Mouse (Mus musculus): Measurements from ENCODE around the gene Mrps27. TPM values are rescaled to one million over a fixed set of nuclear protein-coding genes. Genes with fewer than 3 reads are reported as not detected.

The Mrps27 gene
- polyA plus RNA-seq, 1 experiment from 2014 or later = 38.2 TPM

DNA sequence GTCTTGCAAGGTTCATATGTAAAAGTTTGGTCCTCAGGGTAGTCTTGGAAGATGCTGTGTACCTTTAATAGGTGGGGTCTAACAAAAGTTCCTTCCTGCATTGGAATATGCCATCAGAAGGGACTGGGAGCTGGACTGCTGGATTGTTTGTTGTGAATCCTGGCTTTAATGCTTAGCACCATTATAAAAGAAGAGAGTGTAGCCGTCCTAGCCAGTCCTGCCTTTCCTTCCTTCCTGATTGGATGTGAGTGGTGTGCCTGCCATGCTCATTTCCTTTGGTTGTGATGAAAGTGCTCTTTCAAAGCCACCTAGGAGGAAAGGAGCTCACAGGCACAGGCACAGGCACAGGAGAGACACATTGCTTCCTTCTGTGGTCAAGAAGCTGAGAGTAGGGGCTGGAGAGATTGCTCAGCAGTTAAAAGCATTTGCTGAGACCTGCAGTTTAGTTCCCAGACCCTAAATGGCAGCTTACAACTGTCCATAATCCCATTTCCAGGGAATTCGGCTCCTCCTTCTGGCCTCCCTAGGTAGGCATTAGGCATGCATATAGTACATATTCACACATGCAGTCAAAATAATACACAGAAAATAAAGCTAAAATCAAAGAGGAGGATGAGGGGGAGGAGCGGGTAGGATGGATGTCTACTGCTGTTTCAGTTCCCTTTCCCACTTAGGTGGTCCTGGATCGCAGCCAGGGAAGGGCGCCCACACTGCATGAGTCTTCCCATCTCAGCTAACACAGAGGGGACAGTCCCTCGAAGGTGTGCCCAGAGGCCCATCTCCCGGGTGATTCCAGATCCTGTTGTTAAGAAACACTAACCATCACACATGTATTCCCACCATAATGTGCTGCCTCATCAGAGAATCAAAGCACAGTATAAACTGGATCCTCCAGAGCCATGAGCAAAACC, 43.6 kb downstream of the Mrps27 start:
- Histone ChIP-seq H3K9me3 (ENCODE audit: control insufficient read depth, low read length) (no peaks in the 10 kb centered on the region), H3K4me1 (ENCODE audit: control insufficient read depth, insufficient read depth, low read length) (no peaks in the 10 kb centered on the region), H3K4me3 (replicated peaks; ENCODE audit: low read depth, low read length) (no peak overlapping the region), H3K36me3 (ENCODE audit: control insufficient read depth, insufficient read depth, low read length) (no peaks in the 10 kb centered on the region), H3K9ac (replicated peaks; ENCODE audit: low read length) (no peak overlapping the region), H3K4me2 (ENCODE audit: low read length) (no peak overlapping the region), H3K27ac (replicated peaks; ENCODE audit: low read depth, low read length) (no peak overlapping the region), H3K27me3 (ENCODE audit: control insufficient read depth, insufficient read depth, low read length) (no peaks in the 10 kb centered on the region)
- ATAC-seq (ENCODE audit: low FRiP score, low TSS enrichment) (no peak), DNase-seq (no peak)
- WGBS = 72% methylated on average over 7 of the region's 7 CpGs

DNA sequence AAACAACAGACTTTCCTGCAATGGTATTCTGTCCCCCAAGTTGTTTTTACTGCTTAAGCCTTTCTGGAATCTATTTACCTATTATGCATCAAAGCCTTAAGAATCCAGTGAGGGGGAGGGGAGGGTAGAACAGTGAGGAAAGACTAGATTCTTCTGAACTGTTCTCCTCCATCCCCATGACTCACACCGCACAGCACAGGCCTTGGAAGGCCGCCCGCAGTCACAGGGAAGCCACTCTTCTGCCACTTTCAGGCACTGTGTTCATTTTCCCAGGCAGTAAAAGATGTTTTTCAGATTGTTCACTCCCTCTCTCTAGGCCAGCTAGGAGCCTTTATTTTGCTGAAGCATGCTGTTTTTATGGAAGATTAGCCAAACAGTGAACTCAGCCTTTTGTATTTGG, 46.8 kb downstream of the Mrps27 start:
- Histone ChIP-seq H3K36me3 (ENCODE audit: control insufficient read depth, insufficient read depth, low read length) (no peaks in the 10 kb centered on the region), H3K9ac (replicated peaks; ENCODE audit: low read length) (no peak overlapping the region), H3K27me3 (ENCODE audit: control insufficient read depth, insufficient read depth, low read length) (no peaks in the 10 kb centered on the region), H3K4me2 (ENCODE audit: low read length) (no peak overlapping the region), H3K9me3 (ENCODE audit: control insufficient read depth, low read length) (no peaks in the 10 kb centered on the region), H3K27ac (replicated peaks; ENCODE audit: low read depth, low read length) (0 out of 2 replicates have a peak overlapping the region, but pooled peaks have one; percentile 26), H3K4me3 (replicated peaks; ENCODE audit: low read depth, low read length) (no peak overlapping the region), H3K4me1 (ENCODE audit: control insufficient read depth, insufficient read depth, low read length) (peaks cover 16% of the 10 kb centered on the region; the same call in 1 of the 2 replicates)
- WGBS = 75% methylated on average over 3 of the region's 3 CpGs
- no peak for ATAC-seq (ENCODE audit: low FRiP score, low TSS enrichment)
- peak; percentile 20 for DNase-seq

DNA sequence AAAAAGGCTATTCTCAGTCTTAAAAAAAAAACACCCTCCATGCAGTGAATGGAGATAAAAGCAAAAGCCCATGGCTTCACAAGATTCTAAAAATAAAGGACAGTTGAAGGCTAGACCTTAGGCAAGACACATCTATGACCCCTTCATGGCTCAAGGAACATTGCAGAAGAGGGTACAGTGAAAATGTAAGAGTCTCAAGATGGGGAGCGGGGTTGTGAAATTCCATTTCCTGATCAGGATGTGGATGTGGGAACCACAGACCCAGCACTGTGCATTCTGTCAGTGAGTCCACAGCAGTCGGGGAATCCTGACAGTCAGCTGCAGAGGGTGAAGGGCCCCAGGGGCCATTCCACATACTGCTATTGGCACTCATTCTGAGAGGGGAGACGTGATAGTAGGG, 48.5 kb downstream of the Mrps27 start:
- H3K4me1 ChIP-seq (ENCODE audit: control insufficient read depth, insufficient read depth, low read length) = peaks cover 22% of the 10 kb centered on the region

DNA sequence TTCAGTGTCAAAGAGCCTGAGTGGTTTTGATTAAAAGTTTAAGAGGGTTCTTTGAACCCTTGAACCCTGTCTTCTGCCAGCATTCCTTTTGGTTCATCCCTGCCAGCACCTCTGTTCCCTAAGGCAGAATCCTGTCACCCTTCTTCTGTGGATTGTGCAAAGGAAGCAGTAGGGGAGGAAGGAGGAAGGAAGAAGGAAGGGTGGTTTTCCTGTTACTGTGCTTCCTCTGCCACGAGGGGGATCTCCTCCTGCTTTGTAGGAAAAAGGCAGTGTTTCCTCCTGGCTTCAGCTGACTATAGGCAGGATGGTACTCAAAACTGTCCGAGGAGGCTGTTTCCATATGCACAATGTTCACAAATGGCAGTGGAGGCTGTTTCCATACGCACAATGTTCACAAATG, 50.1 kb downstream of the Mrps27 start:
- Histone ChIP-seq H3K4me2 (ENCODE audit: low read length) (no peak overlapping the region), H3K27ac (replicated peaks; ENCODE audit: low read depth, low read length) (0 out of 2 replicates have a peak overlapping the region, but pooled peaks have one; percentile 37), H3K9ac (replicated peaks; ENCODE audit: low read length) (no peak overlapping the region), H3K36me3 (ENCODE audit: control insufficient read depth, insufficient read depth, low read length) (no peaks in the 10 kb centered on the region), H3K27me3 (ENCODE audit: control insufficient read depth, insufficient read depth, low read length) (no peaks in the 10 kb centered on the region), H3K4me3 (replicated peaks; ENCODE audit: low read depth, low read length) (no peak overlapping the region), H3K4me1 (ENCODE audit: control insufficient read depth, insufficient read depth, low read length) (peaks cover 25% of the 10 kb centered on the region), H3K9me3 (ENCODE audit: control insufficient read depth, low read length) (no peaks in the 10 kb centered on the region)
- ATAC-seq (ENCODE audit: low FRiP score, low TSS enrichment) (no peak), DNase-seq (peak; percentile 46)
- WGBS = 38% methylated on average over 3 of the region's 3 CpGs

More for the DNA sequence above, 48.5 kb downstream of the Mrps27 start:
- ATAC-seq (ENCODE audit: low FRiP score, low TSS enrichment) (no peak), DNase-seq (no peak)
- Histone ChIP-seq H3K9me3 (ENCODE audit: control insufficient read depth, low read length) (no peaks in the 10 kb centered on the region), H3K27ac (replicated peaks; ENCODE audit: low read depth, low read length) (no peak overlapping the region), H3K9ac (replicated peaks; ENCODE audit: low read length) (no peak overlapping the region), H3K36me3 (ENCODE audit: control insufficient read depth, insufficient read depth, low read length) (no peaks in the 10 kb centered on the region), H3K4me3 (replicated peaks; ENCODE audit: low read depth, low read length) (no peak overlapping the region), H3K27me3 (ENCODE audit: control insufficient read depth, insufficient read depth, low read length) (no peaks in the 10 kb centered on the region), H3K4me2 (ENCODE audit: low read length) (no peak overlapping the region)
- 88% methylated on average over 3 of the region's 3 CpGs for WGBS

DNA sequence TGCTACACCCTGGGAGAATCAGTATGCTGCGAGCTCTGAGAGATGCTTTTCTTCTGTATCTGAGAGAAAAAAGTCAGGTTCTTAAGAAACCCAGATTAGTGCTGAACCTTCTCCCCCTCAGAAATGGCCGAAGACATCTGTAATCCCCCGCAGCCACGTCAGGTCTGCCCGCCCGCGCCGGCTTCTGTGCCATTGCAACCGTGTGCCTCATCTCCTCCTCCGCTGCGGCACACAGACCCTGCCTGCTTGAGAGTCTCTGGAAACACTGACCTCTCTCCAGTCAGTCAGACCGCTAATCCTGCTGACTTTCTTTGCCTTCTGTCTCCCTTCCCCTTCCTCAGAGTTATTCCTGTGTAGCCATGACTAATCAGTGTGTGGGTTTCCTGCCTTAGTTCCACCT, 50.9 kb downstream of the Mrps27 start:
- peak overlapping the region; percentile 38 for H3K4me2 ChIP-seq (ENCODE audit: low read length)
- peaks cover 27% of the 10 kb centered on the region for H3K4me1 ChIP-seq (ENCODE audit: control insufficient read depth, insufficient read depth, low read length)
- H3K9ac ChIP-seq (replicated peaks; ENCODE audit: low read length) = peak overlapping the region; percentile 29; the same call in 1 of the 2 replicates
- H3K27me3 ChIP-seq (ENCODE audit: control insufficient read depth, insufficient read depth, low read length) = no peaks in the 10 kb centered on the region
- peaks cover 5% of the 10 kb centered on the region; the same call in 1 of the 2 replicates for H3K36me3 ChIP-seq (ENCODE audit: control insufficient read depth, insufficient read depth, low read length)
- no peaks in the 10 kb centered on the region for H3K9me3 ChIP-seq (ENCODE audit: control insufficient read depth, low read length)
- DNase-seq (peak; percentile 70), ATAC-seq (ENCODE audit: low FRiP score, low TSS enrichment) (no peak)
- 9% methylated on average over 12 of the region's 12 CpGs for WGBS
- H3K4me3 ChIP-seq (replicated peaks; ENCODE audit: low read depth, low read length) = no peak overlapping the region
- H3K27ac ChIP-seq (replicated peaks; ENCODE audit: low read depth, low read length) = 0 out of 2 replicates have a peak overlapping the region, but pooled peaks have one; percentile 37

DNA sequence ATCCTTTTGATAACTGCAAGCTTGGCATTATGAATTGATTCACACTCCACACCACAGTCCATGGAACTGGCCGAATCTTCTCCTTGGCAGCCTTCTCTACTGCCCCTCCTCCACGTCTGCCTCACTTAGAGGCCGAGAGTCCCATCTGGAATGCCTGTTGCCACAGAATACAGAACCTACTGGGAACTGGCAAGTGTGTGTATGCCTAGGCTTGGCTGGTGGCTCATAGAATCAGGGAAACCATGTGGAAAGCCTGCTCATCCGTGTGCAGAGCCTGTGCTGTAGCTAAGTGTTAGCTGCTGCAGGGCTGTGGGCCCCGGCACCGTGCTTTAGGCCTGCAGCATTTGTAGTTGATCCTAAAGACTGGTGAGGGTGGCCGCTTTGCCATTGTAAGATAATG, 52.6 kb downstream of the Mrps27 start:
- no peak overlapping the region for H3K9ac ChIP-seq (replicated peaks; ENCODE audit: low read length)
- H3K4me3 ChIP-seq (replicated peaks; ENCODE audit: low read depth, low read length) = no peak overlapping the region
- peaks cover 5% of the 10 kb centered on the region; the same call in 1 of the 2 replicates for H3K36me3 ChIP-seq (ENCODE audit: control insufficient read depth, insufficient read depth, low read length)
- DNase-seq = peak; percentile 66
- ATAC-seq (ENCODE audit: low FRiP score, low TSS enrichment) = peak; percentile 76
- H3K4me2 ChIP-seq (ENCODE audit: low read length) = no peak overlapping the region
- H3K4me1 ChIP-seq (ENCODE audit: control insufficient read depth, insufficient read depth, low read length) = peaks cover 30% of the 10 kb centered on the region
- no peaks in the 10 kb centered on the region for H3K27me3 ChIP-seq (ENCODE audit: control insufficient read depth, insufficient read depth, low read length)
- H3K27ac ChIP-seq (replicated peaks; ENCODE audit: low read depth, low read length) = no peak overlapping the region
- H3K9me3 ChIP-seq (ENCODE audit: control insufficient read depth, low read length) = no peaks in the 10 kb centered on the region
- 32% methylated on average over 7 of the region's 7 CpGs for WGBS

DNA sequence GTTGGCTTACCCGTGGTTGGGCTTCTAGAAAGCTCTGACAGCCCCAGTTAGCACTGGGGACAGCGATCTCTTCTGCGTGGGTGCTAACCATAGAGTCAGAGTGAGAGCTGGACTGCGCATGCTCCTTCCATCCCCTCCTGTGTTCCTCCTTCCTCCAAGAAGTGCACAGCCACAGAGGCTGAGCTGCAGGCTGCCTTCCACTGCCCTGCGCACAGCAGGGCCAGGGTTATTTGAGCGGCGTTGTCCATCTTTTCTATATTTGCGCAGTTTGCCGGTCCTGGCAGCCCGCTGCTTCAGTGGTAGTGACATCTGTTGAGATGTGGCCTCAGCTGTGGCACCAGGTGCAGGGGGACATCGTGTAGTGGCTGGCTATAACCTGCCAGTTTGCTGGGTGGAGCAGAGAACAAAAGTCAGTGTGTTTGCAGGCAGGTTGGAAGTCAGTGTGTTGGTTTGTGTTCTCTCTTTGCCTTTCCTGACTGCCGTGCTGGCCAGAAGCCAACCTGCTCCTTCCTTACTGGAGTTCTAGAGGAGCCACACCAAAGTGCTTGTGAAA, 53.6 kb downstream of the Mrps27 start:
- 87% methylated on average over 12 of the region's 12 CpGs for WGBS
- H3K4me2 ChIP-seq (ENCODE audit: low read length) = no peak overlapping the region
- no peak overlapping the region for H3K4me3 ChIP-seq (replicated peaks; ENCODE audit: low read depth, low read length)
- H3K9ac ChIP-seq (replicated peaks; ENCODE audit: low read length) = no peak overlapping the region; the same call in 1 of the 2 replicates
- ATAC-seq (ENCODE audit: low FRiP score, low TSS enrichment) = no peak
- no peaks in the 10 kb centered on the region for H3K9me3 ChIP-seq (ENCODE audit: control insufficient read depth, low read length)
- H3K4me1 ChIP-seq (ENCODE audit: control insufficient read depth, insufficient read depth, low read length) = peaks cover 30% of the 10 kb centered on the region
- peaks cover 5% of the 10 kb centered on the region; the same call in 1 of the 2 replicates for H3K36me3 ChIP-seq (ENCODE audit: control insufficient read depth, insufficient read depth, low read length)
- H3K27me3 ChIP-seq (ENCODE audit: control insufficient read depth, insufficient read depth, low read length) = no peaks in the 10 kb centered on the region
- H3K27ac ChIP-seq (replicated peaks; ENCODE audit: low read depth, low read length) = no peak overlapping the region; the same call in 1 of the 2 replicates
- DNase-seq = no peak

DNA sequence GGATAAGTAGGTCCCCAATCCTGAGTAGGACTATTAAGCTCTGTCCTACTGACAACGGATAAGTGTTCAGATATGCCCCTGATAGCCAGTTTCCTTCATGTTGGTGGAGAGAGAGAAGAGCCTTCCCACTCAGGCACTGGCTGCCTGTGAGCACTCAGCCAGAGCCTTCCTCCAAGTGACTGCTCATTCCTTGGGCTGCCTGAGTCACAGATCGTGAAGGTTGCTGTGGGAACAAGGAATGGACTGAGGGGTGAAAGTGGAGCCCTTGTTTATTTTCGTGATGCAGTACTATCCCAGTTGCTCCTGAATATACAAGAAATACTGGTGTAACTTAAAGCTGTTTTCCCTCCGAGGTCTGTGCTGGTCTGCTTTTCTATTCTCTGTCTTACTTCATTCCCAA, 54.8 kb downstream of the Mrps27 start:
- H3K9me3 ChIP-seq (ENCODE audit: control insufficient read depth, low read length) = no peaks in the 10 kb centered on the region
- no peaks in the 10 kb centered on the region for H3K27me3 ChIP-seq (ENCODE audit: control insufficient read depth, insufficient read depth, low read length)
- 65% methylated on average over 4 of the region's 4 CpGs for WGBS
- no peak overlapping the region for H3K4me3 ChIP-seq (replicated peaks; ENCODE audit: low read depth, low read length)
- H3K4me2 ChIP-seq (ENCODE audit: low read length) = no peak overlapping the region
- H3K36me3 ChIP-seq (ENCODE audit: control insufficient read depth, insufficient read depth, low read length) = peaks cover 9% of the 10 kb centered on the region; the same call in 1 of the 2 replicates
- H3K9ac ChIP-seq (replicated peaks; ENCODE audit: low read length) = no peak overlapping the region
- peaks cover 30% of the 10 kb centered on the region for H3K4me1 ChIP-seq (ENCODE audit: control insufficient read depth, insufficient read depth, low read length)
- ATAC-seq (ENCODE audit: low FRiP score, low TSS enrichment) (no peak), DNase-seq (no peak)
- H3K27ac ChIP-seq (replicated peaks; ENCODE audit: low read depth, low read length) = no peak overlapping the region
